Mouse (Mus musculus): ENCODE results near the gene Sec61b.

Sec61b gene

DNA sequence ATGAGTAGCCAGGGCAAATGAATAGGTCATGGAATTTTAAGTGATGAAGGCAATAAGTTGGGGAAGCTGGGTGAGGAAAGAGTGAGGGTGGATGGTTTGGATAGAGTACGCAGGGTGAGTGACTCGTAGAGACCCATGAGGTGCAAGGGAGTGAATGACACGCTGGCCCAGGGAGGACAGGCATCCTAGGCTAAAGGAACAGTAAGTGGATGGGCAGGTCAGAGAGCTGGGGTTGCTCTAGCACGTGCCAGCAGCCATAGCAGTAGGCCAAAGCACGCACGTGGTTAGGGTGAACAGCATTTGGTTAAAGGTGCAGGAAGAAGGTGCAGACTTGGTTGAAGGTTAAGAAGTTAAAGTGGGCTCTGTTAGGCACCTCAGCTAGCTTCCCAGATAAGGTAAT is 3.1 kb downstream of the Sec61b start:
- intact Hi-C loops (cut with DNase I), result no loop called here

DNA sequence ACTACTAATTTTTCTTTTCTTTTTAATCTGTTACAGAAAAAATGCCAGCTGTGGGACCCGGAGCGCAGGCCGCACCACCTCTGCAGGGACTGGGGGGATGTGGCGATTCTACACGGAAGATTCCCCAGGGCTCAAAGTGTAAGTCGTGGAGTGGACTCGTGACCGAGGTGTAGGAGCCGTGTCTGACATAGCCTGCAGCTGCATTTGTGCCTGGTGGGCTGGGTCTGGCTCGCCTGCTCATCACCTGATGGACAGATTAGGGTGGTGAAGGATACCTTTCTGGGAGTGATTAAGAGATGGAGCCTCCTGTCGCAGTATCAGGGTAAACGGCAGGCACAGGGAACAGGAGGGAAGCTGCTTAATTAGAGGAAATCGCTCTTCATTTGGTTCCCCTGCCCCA is 5.6 kb downstream of the Sec61b start:
- intact Hi-C loops (cut with DNase I), result no loop called here

- intact Hi-C loops (cut with DNase I), result no loop called here
These were observed 6.1 kb downstream of the Sec61b start for GRCm38 (mm10) chr4:47480576-47480975.

DNA sequence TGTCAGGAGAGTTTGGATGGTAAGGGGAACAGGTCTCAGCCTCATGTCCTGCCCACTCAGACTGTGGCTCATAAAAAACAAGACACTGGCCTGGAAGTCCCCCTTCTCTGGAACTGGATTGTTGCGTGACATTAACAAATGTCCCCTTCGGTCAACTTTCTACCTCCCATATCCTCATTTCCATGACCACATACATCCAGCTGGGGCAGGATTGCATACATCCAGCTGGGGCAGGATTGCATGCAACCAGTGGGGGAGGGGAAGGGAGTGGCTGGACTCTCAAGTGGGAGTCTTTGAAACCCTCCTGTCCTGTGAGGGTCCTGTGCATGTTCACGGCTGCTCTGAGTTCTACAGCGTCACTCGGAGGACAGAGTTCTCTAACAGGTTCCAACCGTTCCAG is 16.8 kb downstream of the Sec61b start:
- intact Hi-C loops (cut with DNase I), result no loop called here

DNA sequence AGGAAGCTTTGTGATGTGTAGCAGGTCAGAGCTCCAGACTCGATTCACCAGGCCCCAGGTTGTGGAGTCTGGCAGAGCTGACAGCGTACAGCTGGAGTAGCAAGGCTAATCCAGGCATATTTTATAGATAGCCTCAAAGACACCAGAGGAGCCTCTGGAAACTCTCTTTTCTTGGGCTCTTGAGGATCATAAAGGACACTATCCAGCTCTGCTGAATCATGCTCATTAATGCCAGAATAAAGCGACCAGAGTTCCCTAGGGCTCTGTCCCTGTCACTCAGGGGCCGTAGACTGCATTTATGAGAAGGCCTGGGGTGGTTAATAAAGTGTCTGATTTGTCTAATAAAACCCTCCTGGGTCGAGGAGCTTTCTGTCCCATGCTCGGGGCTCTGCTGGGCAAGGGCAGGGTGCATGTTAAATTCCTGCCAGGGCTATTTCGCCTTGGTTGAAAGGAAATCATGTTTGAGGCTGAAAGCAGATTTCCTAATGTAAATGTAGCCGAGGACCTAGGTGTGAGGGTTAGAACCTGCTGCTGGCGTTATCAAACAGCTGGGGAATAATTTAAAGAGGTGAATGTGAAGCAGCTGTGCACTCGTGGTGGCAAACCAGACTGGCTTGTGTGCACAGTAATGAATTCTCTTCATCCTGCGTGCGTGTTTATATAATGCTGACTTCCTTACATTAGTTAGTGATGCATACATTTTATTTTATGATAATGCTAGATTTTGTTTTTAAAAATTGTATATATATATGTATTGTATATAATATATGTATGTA is 18.0 kb downstream of the Sec61b start:
- intact Hi-C loops (cut with DNase I), result no loop called here

DNA sequence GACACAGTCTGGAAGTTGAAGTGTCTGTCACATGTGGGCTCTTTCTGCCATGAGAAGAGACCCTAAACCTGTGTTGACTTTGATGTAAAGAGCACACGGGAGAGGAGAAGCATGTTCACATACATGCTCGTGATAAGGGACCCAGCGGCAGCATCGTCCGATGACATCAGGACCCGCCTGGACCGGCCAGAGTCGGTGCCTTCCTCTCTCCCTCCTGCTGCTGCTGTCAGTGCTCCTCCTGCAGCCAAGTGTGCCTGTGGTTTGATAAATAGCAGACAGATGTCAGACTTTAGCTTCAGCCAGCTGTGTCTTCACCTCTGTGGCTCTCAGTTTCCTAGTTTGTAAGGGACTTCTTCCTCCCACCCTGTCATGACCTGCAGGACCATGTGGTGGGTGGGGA is 19.0 kb downstream of the Sec61b start:
- intact Hi-C loops (cut with DNase I), result no loop called here

DNA sequence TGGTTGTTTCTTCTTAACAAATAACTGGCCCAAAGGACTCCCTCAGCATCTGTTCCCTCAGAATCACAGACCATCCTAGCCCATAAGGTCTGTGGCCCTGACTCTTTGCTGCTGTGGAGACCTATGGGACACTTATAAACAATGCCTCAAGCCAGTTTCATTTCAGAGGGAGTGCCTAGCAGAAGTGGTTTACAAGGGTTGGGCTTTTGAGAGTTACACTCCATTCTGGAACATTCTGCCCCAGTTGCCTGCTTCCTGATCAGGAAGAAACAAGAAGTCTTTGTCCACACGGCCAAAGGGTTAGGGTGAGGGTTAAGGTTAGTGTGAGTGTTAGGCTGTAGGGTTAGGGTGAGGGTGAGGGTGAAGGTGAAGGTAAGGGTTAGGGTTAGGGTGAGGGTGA is 19.7 kb downstream of the Sec61b start:
- intact Hi-C loops (cut with DNase I), result no loop called here

DNA sequence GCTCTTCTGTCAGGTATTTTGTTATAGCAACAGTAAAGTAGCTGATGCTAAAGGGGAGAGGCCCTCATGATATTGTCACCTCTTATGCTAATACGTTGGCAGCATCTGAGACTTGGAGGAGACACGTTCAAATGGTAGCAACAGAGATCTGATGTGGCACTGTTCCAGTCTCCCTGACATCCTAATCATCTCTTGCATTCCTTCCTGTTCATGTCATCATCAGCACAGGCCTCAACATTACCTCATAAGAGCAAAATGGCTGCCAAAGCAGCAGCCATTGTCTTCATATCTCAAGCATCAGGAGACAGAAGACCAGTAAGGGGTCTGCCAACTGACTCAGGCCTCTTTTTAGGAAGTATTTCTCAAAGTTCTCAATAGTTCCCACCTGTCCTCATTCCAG is 20.2 kb downstream of the Sec61b start:
- intact Hi-C loops (cut with DNase I), result no loop called here

GRCm38 (mm10) chr4:47497811-47498385 is 23.4 kb downstream of the Sec61b start:
- intact Hi-C loops (cut with DNase I), result no loop called here

GRCm38 (mm10) chr4:47499121-47499545 is 24.7 kb downstream of the Sec61b start:
- intact Hi-C loops (cut with DNase I), result no loop called here

DNA sequence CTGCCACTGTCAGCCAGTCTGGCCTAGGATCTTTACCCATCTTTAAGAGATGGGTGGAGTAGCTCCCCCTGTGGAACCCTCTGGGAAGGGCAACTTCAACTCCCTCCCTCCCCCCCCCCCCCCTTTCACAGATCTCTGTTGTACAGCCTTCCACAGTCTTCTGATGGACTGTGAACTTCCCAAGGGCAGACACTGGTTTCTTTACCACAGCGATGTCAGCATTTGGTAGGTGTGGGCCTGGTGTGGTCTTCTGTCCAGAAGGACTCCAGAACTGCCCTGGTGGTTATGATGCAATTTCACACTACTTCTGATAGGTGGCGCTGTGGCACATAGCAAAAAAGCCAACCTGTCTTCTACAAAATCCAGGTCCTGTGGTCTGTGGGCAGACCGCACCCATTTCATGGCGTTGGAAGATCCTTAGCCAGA is 28.1 kb downstream of the Sec61b start:
- intact Hi-C loops (cut with DNase I), result loop anchor here (2.0 to 5.0 kb wide), 2 partner anchors 64 to 540 kb away; no protein-coding TSS in a partner anchor

DNA sequence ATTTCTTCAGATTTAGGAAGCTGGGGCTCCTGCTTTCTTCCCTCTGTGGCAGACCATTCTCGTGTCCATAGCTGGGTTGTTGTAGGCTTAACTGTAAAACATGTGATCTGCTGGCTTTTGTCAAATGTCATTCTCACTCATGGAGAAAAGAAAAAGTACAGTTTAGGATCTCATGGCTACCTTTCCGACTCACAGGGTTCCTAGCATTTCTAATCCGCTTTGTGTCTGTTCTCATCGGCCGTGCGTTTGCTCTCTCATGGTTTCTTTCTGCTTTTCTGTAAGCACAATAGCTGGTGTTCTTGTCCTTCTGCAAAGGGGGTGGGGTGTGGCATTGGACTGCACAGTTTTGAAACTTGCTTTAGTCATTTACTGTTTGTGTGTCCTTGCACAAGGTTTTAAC is 28.6 kb downstream of the Sec61b start:
- intact Hi-C loops (cut with DNase I), result loop anchor here (2.0 to 5.0 kb wide), 2 partner anchors 64 to 539 kb away; no protein-coding TSS in a partner anchor

DNA sequence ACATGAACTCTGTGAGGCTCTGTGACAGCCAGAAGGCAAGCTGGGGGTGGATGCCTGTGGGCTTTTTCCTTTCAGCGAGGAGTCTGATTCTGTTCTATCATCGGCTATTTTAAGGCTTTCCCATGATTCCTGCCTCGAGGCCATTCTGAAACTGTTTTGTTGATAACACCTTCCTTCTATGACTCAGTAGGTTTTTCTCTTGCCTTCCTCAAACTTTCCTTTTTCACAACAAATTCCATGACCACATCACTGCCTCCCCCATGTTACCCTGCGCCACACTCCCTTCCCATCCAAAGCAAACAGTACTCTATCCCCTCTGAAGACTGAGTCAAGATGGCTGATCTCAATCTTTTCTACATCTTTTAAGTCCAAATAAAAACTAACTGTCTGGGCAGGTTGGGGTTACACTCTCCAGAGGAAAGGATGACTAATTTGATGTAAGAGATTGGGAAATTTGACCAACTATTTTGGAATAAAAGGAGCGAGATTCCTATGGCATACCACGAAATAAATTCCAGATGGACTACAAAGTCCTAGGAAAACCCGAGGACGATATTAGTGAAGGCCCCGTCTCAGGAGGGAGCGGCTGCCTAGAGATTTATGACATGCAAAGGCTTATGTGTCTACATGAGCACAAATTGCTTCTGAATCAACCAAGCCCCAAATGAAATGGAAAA is 30.5 kb downstream of the Sec61b start:
- intact Hi-C loops (cut with DNase I), result loop anchor here (5.0 kb wide), 1 partner anchor 537 kb away; no protein-coding TSS in a partner anchor

DNA sequence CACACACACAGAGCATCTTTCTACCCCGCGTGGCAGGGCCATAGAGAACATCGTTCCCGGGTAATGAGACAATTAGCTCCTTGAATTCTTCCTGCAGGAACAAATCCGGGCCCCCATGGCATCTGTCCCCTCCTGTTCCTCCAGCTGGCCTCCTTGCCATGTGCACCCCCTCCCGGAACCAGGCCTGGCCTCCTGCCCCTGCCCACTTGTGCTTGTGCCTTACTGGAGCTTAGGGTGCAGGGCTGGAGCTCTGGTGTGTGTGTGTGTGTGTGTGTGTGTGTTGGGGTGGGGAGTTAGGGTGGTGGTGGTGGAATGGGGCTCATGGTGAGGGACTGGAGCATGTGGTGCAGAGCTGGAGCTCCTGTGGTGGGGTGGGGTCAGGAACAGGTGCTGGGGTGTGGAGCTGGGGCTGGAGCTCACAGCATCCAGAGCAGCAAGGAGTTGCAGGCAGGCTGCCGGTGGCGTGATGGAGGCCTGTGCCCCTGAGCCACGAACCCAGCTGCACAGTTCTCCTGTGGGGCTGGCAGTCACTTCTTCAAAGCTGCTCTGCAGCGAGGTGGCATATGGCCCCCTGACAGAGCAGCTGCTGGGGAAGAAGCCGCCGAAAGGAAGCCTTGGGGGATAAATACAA is 44.2 kb downstream of the Sec61b start:
- intact Hi-C loops (cut with DNase I), result no loop called here

GRCm38 (mm10) chr4:47520076-47520475 is 45.6 kb downstream of the Sec61b start:
- intact Hi-C loops (cut with DNase I), result no loop called here

DNA sequence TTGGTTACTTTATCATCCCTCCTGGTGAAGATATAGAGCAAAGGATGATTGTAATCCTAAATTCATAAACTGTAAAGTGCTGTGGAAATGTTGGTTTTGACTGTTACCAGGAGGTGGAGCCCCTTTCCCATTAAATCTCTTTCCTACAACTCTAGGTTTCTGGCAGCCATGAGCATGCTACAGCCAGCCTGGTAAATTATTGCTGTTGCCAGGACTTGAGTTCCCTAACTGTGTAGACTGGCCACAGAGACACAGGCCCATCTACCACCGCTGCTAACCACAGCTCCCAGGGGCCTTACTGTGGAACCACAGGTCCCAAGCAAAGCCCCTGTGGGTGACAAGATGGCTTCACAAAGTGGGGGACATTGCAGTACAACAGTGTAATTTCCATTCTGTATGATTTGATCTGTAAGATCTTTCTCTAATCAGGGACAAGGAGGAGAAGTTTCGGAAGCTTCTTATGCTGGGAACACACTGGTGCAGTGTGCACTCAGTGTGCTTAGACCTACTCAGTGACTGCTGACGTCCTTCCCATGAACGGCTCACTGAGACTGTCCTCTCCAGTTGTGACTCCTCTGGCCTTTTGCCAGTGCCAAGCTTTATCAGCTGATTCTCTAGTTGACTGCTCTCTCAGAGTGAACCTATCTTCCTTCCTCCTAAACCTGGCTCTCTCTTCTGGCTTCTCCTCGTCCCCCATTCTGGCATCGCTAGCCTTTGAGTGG is 47.6 kb downstream of the Sec61b start:
- intact Hi-C loops (cut with DNase I), result no loop called here

DNA sequence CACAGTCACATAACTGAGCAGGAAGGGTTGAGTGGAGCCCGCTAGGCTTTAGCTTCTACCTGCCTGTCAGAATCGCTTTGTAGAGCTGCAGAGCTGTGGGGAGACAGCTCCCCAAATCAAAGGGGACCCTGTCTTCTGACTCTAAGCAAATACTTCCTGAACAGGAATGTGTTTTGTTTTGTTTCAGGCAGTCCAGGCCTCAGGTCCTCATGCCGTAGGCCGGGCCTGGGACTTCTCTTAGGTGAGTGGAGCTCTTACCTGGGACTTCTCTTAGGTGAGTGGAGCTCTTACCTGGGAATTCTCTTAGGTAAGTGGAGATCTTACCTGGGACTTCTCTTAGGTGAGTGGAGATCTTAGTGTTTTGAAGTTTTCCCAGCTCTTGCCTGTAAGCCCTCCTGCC is 55.4 kb downstream of the Sec61b start:
- intact Hi-C loops (cut with DNase I), result no loop called here

Measured in adrenal gland (tissue).